Mouse (Mus musculus): Measurements from ENCODE around the gene Tmem144.

Tmem144 gene

GRCm38 (mm10) chr3:79852654-79853166 lies at the start of gene Tmem144:
Gene Tmem144 (minus strand): TSS chr3:79852773.
- DNase-seq (ENCODE audit: low read depth): no peak

GRCm38 (mm10) chr3:79901734-79902133 lies 49.2 kb upstream of the Tmem144 start:
- DNase-seq (ENCODE audit: low read depth): no peak

DNA sequence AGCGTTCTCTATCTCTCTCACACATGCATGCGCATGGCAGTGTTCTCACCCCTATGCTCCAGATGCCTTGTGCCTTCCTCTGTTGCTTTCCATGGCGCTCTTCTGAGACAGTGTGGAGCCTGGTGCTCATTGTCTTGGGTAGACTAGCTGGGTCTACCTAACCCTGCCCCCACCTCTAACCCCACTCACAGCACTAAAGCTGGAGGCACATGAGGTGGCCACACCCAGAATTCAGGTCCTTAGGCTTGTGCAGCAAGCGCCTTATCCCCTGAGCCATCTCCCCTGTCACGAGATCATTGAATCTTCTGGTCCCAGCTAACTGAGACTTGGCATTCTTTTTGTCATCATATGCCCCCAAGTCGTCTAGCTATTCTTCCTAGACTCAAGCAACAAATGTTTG lies 48.7 kb upstream of the Tmem144 start:
- DNase-seq (ENCODE audit: low read depth): no peak

- DNase-seq (ENCODE audit: low read depth): no peak
Observed at GRCm38 (mm10) chr3:79900502-79900901, 47.9 kb upstream of the Tmem144 start.

DNA sequence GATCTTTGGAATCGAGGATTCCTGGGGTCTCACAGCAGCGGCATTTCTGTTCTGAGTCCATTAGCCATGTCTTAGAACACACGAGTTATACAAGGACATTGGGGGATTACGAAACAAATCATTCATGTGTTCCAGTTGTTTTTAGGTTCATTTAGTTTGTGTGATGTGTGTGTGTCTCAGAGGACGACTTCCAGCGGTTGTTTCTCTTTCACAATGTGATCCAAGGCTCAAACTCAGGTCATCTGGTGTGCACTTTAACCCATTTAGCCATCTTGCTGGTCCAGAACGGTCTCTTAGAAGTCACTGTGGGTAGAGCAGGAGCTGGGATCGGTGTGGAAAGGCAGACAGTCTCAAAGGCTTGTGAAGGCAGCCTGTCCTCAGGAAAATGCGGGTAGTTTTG lies 47.3 kb upstream of the Tmem144 start:
- no peak for DNase-seq (ENCODE audit: low read depth)

- DNase-seq (ENCODE audit: low read depth): peak; percentile 21
Observed at GRCm38 (mm10) chr3:79898514-79898913, 45.9 kb upstream of the Tmem144 start.

DNA sequence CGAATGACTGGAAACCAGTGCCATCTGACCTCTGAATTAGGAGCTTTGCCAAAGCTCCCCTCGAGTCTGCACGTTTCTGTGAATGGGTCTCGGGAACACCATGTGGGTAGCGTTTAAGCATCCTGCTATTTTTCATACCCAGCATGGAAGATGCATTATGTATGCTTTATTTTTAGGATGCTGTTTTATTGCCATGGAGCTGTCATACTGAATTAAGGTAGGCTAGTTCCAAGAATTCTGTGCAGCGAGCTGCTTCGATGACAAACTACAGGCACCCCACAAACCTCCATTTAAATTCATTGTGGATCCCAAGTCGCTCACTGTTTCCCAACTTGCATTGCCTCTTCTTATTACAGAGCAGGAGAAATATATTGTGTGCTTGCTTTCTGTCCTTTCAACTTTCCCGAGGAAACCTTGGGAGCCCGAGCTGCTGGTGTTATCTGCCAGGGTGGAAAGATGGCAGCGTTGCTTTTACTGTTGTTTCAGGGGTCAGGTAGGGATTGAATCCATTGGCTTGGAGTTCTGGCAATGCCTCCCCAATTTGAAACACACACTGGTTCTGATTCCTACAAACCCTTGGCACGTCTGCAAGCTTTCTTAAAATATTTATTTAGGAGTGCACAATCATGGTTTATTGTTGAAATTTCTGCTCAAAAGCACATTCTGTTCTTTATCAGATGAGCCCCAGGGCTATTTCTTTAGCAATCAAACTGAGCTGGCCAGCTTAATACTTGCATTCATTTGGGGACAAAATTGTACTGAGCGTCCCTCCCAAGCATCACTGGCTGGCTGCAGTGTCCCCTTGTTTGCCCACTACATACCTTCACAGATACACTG lies 45.2 kb upstream of the Tmem144 start:
- DNase-seq (ENCODE audit: low read depth): peak; percentile 44

- DNase-seq (ENCODE audit: low read depth): peak; percentile 60
Observed at GRCm38 (mm10) chr3:79887966-79888365, 35.4 kb upstream of the Tmem144 start.

DNA sequence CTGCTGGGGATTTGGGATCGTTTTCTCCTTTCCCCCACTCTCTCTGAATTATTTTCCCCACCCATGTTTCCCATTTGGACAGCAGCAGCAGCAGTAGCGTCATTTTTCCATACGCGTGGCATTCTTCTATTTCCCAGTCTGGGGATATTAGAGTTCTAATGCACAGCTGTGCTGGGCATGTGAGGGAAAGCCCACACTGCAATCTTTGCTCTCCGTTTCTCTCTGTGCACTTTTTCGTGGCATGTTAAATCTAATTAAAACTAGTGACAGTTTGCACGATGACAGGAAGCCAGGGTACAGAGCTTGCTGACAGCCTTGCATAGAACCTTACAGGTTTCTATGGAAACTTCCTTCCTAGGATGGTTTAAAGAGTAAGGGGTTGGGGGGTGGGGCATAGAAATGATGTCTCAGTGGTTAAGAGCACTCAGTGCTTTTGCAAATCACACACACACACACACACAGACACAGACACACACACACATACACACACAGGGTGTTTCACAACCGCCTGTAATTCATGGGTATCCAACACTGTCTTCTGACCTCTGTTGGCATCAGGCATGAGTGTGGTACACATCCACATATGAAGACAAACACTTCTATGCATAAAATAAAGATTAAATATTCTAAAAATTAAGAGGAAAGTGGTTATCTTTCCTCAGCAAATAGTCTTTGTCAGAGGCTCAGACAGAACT lies 34.7 kb upstream of the Tmem144 start:
- peak; percentile 59 for DNase-seq (ENCODE audit: low read depth)

DNA sequence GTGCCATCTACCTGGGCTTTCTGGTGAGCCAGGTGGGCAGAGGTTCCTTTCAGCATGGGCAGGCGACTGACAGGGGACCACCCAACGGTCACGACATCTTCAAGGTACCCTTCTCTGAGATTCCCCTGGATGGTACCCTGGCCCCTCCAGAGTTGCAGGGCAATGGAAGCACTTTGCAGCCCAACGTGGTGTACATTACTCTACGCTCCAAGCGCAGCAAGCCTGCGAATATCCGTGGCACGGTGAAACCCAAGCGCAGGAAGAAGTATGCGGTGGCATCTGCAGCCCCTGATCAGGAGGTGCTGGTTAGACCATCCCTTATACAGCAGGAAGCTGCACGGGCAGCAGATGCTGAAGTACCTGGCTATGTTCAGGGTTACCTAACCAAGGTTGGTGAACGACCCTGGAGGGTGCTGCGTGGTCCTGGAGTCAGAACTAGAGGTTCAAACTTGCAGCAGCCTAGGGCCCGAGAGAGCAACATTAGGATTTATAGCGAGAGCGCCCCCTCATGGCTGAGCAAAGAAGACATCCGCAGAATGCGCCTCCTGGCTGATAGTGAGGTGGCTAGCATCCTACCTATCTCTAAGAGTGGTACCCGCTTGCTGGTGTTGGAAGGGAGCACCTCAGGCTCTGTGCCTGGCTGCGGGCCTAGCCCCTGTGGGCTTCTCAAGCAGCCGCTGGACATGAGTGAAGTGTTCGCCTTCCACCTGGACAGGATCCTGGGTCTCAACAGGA lies 34.0 kb upstream of the Tmem144 start:
- peak; percentile 89 for DNase-seq (ENCODE audit: low read depth)

DNA sequence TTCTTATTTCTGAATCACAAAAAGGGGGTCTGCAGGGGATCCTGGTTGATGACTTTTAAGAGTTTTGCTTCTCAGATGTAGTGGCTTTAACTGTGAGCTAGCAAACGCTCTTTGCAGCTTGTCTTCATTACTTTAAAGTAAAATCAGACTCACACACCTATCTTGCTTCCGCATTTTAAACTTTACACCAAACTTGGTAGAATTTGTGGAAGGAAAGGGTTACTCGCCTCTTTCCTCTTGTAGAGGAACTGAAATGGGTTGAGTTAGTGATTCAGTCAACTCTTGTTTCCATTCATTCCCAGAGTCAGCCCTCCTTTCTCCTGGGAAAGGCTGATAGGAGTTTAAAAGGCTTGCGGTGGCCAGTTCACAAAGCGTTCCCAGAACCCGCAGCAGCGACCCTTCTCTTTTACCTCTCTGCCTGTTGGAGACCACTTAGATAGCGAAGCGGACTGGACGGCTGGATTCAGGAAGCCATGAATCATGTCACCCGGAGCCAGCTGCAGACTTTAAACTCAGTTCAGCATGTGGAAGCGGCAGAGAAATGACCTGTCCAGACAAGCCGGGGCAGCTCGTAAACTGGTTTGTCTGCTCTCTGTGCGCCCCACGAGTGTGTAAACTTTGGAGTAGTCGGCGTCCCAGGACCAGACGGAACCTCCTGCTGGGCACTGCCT lies 33.2 kb upstream of the Tmem144 start:
- peak; percentile 67 for DNase-seq (ENCODE audit: low read depth)

GRCm38 (mm10) chr3:79884761-79885189 lies 32.2 kb upstream of the Tmem144 start:
- peak; percentile 88 for DNase-seq (ENCODE audit: low read depth)

DNA sequence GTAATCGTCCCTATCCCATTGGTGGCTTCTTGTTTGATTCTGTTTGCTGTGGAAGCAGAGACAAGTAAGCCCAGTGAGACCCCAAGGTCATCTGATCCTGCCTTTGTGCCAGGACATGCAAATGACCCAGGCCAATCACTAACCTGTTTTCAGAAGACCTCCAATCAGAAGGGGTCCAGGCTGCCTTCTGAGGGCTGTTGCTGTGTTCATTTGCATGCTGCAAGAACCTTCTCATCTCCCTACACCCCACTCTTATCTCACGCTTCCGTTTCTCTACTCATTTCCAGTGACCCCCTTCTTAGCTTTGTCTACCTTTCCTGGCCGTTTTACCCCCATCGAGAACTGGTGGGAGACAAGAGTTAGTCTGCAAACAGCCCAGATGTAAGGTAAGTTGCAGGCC lies 31.7 kb upstream of the Tmem144 start, which contains the start of gene Fam198b:
Gene Fam198b, plus strand, starts transcription at position 229 of the 400 bp plus-strand sequence.
- no peak for DNase-seq (ENCODE audit: low read depth)

DNA sequence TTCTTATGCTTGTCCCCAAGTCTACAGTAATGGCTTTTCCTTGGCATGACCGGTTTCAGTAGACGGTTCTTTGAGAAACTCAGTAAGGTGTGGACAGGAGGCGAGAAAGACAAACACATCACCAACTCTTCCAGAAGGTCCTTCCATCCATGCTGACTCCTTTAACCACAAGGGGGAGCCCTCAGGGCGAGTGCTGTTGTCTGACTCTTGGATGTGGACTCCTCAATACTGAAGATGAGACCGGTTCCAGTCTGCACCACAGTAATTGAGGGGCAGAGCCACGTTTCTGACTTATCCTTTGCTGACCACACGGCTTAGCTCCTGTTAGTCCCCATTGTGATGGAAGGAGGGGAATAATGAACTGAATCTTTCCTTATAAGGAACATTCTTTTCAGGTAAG lies 30.5 kb upstream of the Tmem144 start:
- peak; percentile 88 for DNase-seq (ENCODE audit: low read depth)

- no peak for DNase-seq (ENCODE audit: low read depth)
Observed at GRCm38 (mm10) chr3:79881645-79882044, 29.1 kb upstream of the Tmem144 start.

DNA sequence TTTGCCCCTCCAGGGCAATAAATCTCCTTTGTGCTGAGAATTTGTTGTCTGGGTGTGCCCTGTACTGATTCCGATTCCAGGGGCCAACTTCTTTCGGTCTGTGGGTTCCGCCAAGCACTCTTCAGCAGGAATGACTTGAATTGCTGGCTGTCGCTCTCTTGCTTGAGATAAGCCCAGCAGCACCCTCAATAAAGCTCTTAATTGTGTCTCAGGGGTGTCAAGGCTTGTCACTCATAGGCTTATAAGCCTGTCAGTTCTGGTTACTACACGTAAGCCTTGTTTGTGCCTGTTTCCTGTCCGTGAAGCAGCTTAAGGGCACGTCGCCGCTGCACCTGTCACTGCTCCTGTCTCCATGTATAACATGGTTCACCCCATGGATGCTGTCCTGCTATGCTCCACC lies 26.7 kb upstream of the Tmem144 start:
- no peak for DNase-seq (ENCODE audit: low read depth)

DNA sequence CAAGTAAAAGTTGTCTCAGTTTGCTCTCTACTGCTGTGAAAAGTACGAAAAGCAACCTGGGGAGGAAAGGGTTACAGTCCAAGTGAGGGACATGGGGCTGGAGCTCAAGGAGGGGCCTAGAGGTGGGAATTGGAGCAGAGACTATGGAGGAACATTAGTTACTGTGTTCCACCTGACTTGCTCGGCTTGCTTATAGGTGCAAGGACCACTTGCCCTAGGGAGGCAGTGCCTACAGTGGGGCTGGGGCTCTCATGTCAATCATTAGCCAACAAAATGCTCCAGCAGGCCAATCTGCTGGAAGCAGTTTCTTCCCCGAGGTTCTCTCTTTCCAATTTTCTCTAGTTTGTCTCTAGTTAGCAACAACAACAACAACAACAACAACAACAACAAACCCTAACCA lies 25.8 kb upstream of the Tmem144 start:
- DNase-seq (ENCODE audit: low read depth): no peak

GRCm38 (mm10) chr3:79875471-79875870 lies 22.9 kb upstream of the Tmem144 start:
- no peak for DNase-seq (ENCODE audit: low read depth)

GRCm38 (mm10) chr3:79867121-79867709 lies 14.6 kb upstream of the Tmem144 start:
- no peak for DNase-seq (ENCODE audit: low read depth)

- no peak for DNase-seq (ENCODE audit: low read depth)
Observed at GRCm38 (mm10) chr3:79866526-79866925, 14.0 kb upstream of the Tmem144 start.

GRCm38 (mm10) chr3:79866089-79866488 lies 13.5 kb upstream of the Tmem144 start:
- DNase-seq (ENCODE audit: low read depth): no peak
